Mouse (Mus musculus) kidney, postnatal 0 days (tissue): ENCODE measurements around the gene Bglap. TPM values are rescaled to one million over a fixed set of nuclear protein-coding genes. Genes with fewer than 3 reads are reported as not detected.
"Not testable (repeated sequence)": the region's sequence is repeated elsewhere in the genome, so short reads cannot be mapped to it uniquely, and the experiment has no call there.

Experiments
- ATAC-seq: fragments of 200-750 bp; cut with Nextera tagmentation; replicated peaks from 2 replicates; pipeline ENCODE4 v1.8.0; 2017; ENCODE audit warnings: low read depth, moderate number of reproducible peaks, moderate TSS enrichment, moderate library complexity; ENCODE audit not compliant: low FRiP score
- DNase-seq: peaks from one replicate; pipeline ENCODE4 v3.0.0-alpha.2; 2016; ENCODE audit warnings: low spot score
- H3K27ac ChIP-seq: fragments of 300-500 bp; sonication (generic); 2 replicates; pipeline ENCODE4 v1.5.1; 2014; ENCODE audit warnings: mild to moderate bottlenecking
- H3K27me3 ChIP-seq: fragments of 300-500 bp; sonication (generic); 2 replicates; pipeline ENCODE4 v1.6.1; 2014; ENCODE audit warnings: low read length, mixed read lengths; ENCODE audit not compliant: insufficient read depth
- H3K36me3 ChIP-seq: fragments of 300-500 bp; sonication (generic); 2 replicates; pipeline ENCODE4 v1.6.1; 2014; ENCODE audit warnings: low read length, mixed read lengths; ENCODE audit not compliant: insufficient read depth
- H3K4me1 ChIP-seq: fragments of 300-500 bp; sonication (generic); replicated peaks from 2 replicates; pipeline ENCODE4 v1.6.1; 2014; ENCODE audit warnings: antibody characterized with exemption, low read length, mixed read lengths; ENCODE audit not compliant: insufficient read depth
- H3K4me2 ChIP-seq: fragments of 300-500 bp; sonication (generic); 2 replicates; pipeline ENCODE4 v1.6.1; 2014; ENCODE audit warnings: mild to moderate bottlenecking, low read length, moderate library complexity, mixed read lengths
- H3K4me3 ChIP-seq: fragments of 300-500 bp; sonication (generic); replicated peaks from 2 replicates; pipeline ENCODE4 v1.5.1; 2014; ENCODE audit warnings: low read depth, low read length
- H3K9ac ChIP-seq: fragments of 300-500 bp; sonication (generic); 2 replicates; pipeline ENCODE4 v1.6.1; 2014; ENCODE audit warnings: low read depth, low read length
- H3K9me3 ChIP-seq: fragments of 300-500 bp; sonication (generic); replicated peaks from 2 replicates; pipeline ENCODE4 v1.6.1; 2016; ENCODE audit warnings: low read length, inconsistent platforms, mixed read lengths
- CTCF ChIP-seq: IDR thresholded peaks from 2 replicates; pipeline ENCODE4 v1.5.1; 2016; ENCODE audit warnings: antibody characterized with exemption, low read depth, mild to moderate bottlenecking, moderate library complexity
- WGBS: fragments of 180-500 bp; shearing (Covaris S2); extraction: QIAGEN DNeasy Blood & Tissue Kit; methylation state at CpG from one replicate; pipeline ENCODE4 v1.1.7; 2014; 5-methylcytosine and 5-hydroxymethylcytosine counted together
- polyA plus RNA-seq: library from polyadenylated mRNA; unstranded; fragments of >200 nt; fragmentation: Nextera tagmentation; extraction: Ambion mirVana; gene quantifications from 2 replicates; pipeline ENCODE4 v1.2.1, GENCODE M21; 2015

The Bglap gene
- polyA plus RNA-seq, 1 experiment from 2014 or later, result not detected

- not testable (repeated sequence) for H3K36me3 ChIP-seq, H3K27me3 ChIP-seq, H3K4me3 ChIP-seq, H3K9me3 ChIP-seq, H3K4me1 ChIP-seq
- 0 out of 2 replicates have a peak overlapping the region, but pooled peaks have one; percentile 13 for H3K9ac ChIP-seq
- peak overlapping the region; percentile 64; the same call in 1 of the 2 replicates for H3K27ac ChIP-seq
- ATAC-seq, result peak; percentile 91
- peak; percentile 74 for DNase-seq
- H3K4me2 ChIP-seq, result peak overlapping the region; percentile 39
- 11% methylated on average over 19 of the region's 19 CpGs for WGBS
Measured at GRCm38 (mm10) chr3:88375750-88376626, 8.3 kb downstream of the Bglap start.

- not testable (repeated sequence) for H3K4me1 ChIP-seq, H3K4me3 ChIP-seq, H3K4me2 ChIP-seq, DNase-seq, H3K9me3 ChIP-seq, H3K9ac ChIP-seq, H3K36me3 ChIP-seq, H3K27ac ChIP-seq, ATAC-seq, H3K27me3 ChIP-seq
- 94% methylated on average over 9 of the region's 9 CpGs for WGBS
Measured at GRCm38 (mm10) chr3:88372643-88373042, 11.6 kb downstream of the Bglap start, which contains the start of gene Bglap3. Bglap3 (minus strand) TSS chr3:88372743.

- not testable (repeated sequence) for ATAC-seq, DNase-seq, H3K4me3 ChIP-seq, H3K9me3 ChIP-seq, H3K36me3 ChIP-seq, H3K9ac ChIP-seq, H3K27ac ChIP-seq, H3K4me2 ChIP-seq, H3K4me1 ChIP-seq, H3K27me3 ChIP-seq
- 78% methylated on average over 7 of the region's 7 CpGs for WGBS
Measured at GRCm38 (mm10) chr3:88368511-88368910, 15.8 kb downstream of the Bglap start.

- H3K27me3 ChIP-seq, H3K36me3 ChIP-seq, H3K9ac ChIP-seq, DNase-seq, H3K4me3 ChIP-seq, H3K4me1 ChIP-seq, H3K27ac ChIP-seq, H3K9me3 ChIP-seq, H3K4me2 ChIP-seq, ATAC-seq: not testable (repeated sequence)
- 49% methylated on average over 3 of the region's 7 CpGs for WGBS
Measured at GRCm38 (mm10) chr3:88367517-88367916, 16.7 kb downstream of the Bglap start.

GRCm38 (mm10) chr3:88366830-88367428 is 17.3 kb downstream of the Bglap start:
- not testable (repeated sequence) for H3K27me3 ChIP-seq, H3K27ac ChIP-seq, H3K9me3 ChIP-seq, H3K4me1 ChIP-seq, H3K4me3 ChIP-seq, H3K36me3 ChIP-seq, H3K9ac ChIP-seq
- peak overlapping the region; percentile 37 for H3K4me2 ChIP-seq
- 10% methylated on average over 20 of the region's 22 CpGs for WGBS
- DNase-seq, result peak; percentile 17
- peak; percentile 64 for ATAC-seq

GRCm38 (mm10) chr3:88365705-88366361 is 18.4 kb downstream of the Bglap start:
- Histone ChIP-seq H3K9me3 (no peaks in the 10 kb centered on the region), H3K4me1 (no peaks in the 10 kb centered on the region), H3K4me2 (no peak overlapping the region), H3K4me3 (no peak overlapping the region), H3K27ac (no peak overlapping the region), H3K9ac (no peak overlapping the region), H3K36me3 (peaks cover 10% of the 10 kb centered on the region), H3K27me3 (peaks cover 3% of the 10 kb centered on the region; the same call in 1 of the 2 replicates)
- ATAC-seq (no peak), DNase-seq (no peak)
- 47% methylated on average over 34 of the region's 34 CpGs for WGBS
- no peak for TF ChIP-seq CTCF
